Mouse (Mus musculus) heart, adult 11 months (tissue): ENCODE measurements around the gene Snapc3.

ENCODE experiments used
- DNase-seq: peaks from one replicate; pipeline ENCODE4 v3.0.0; 2022

Gene Snapc3

GRCm38 (mm10) chr4:83417160-83417819, at the start of gene Snapc3:
Snapc3 (plus strand) TSS chr4:83417724.
- DNase-seq = peak; percentile 100

GRCm38 (mm10) chr4:83373381-83373780, 44.1 kb upstream of the Snapc3 start:
- peak; percentile 55 for DNase-seq

GRCm38 (mm10) chr4:83375650-83376049, 41.9 kb upstream of the Snapc3 start:
- DNase-seq = peak; percentile 44

GRCm38 (mm10) chr4:83376461-83377015, 41.0 kb upstream of the Snapc3 start:
- peak; percentile 62 for DNase-seq

GRCm38 (mm10) chr4:83379036-83379435, 38.5 kb upstream of the Snapc3 start:
- DNase-seq = no peak

GRCm38 (mm10) chr4:83379746-83380145, 37.8 kb upstream of the Snapc3 start:
- peak; percentile 73 for DNase-seq

GRCm38 (mm10) chr4:83380266-83380665, 37.3 kb upstream of the Snapc3 start:
- no peak for DNase-seq

- peak; percentile 86 for DNase-seq
Measured at GRCm38 (mm10) chr4:83383899-83384490, 33.5 kb upstream of the Snapc3 start.

- peak; percentile 72 for DNase-seq
Measured at GRCm38 (mm10) chr4:83385091-83385490, 32.4 kb upstream of the Snapc3 start.

- peak; percentile 79 for DNase-seq
Measured at GRCm38 (mm10) chr4:83390551-83390950, 27.0 kb upstream of the Snapc3 start.

- DNase-seq = no peak
Measured at GRCm38 (mm10) chr4:83391956-83392355, 25.6 kb upstream of the Snapc3 start.

GRCm38 (mm10) chr4:83393733-83394132, 23.8 kb upstream of the Snapc3 start:
- DNase-seq = peak; percentile 75

- DNase-seq = peak; percentile 98
Measured at GRCm38 (mm10) chr4:83396346-83396745, 21.2 kb upstream of the Snapc3 start.

GRCm38 (mm10) chr4:83396996-83397770, 20.3 kb upstream of the Snapc3 start:
- DNase-seq = peak; percentile 83

- no peak for DNase-seq
Measured at GRCm38 (mm10) chr4:83398527-83398926, 19.0 kb upstream of the Snapc3 start.

- DNase-seq = peak; percentile 59
Measured at GRCm38 (mm10) chr4:83400691-83401595, 16.6 kb upstream of the Snapc3 start.

- DNase-seq = no peak
Measured at GRCm38 (mm10) chr4:83401712-83402111, 15.8 kb upstream of the Snapc3 start.

- peak; percentile 72 for DNase-seq
Measured at GRCm38 (mm10) chr4:83407688-83408087, 9.8 kb upstream of the Snapc3 start.

GRCm38 (mm10) chr4:83409867-83410505, 7.5 kb upstream of the Snapc3 start:
- DNase-seq = peak; percentile 83

GRCm38 (mm10) chr4:83412060-83412459, 5.5 kb upstream of the Snapc3 start:
- DNase-seq = peak; percentile 55

GRCm38 (mm10) chr4:83414241-83414824, 3.2 kb upstream of the Snapc3 start:
- DNase-seq = peak; percentile 74

- no peak for DNase-seq
Measured at GRCm38 (mm10) chr4:83417820-83418186, 279 bp downstream of the Snapc3 start.
